Comparison of ENCODE assay signal across 1 mouse cellular context in the genomic region with DNA sequence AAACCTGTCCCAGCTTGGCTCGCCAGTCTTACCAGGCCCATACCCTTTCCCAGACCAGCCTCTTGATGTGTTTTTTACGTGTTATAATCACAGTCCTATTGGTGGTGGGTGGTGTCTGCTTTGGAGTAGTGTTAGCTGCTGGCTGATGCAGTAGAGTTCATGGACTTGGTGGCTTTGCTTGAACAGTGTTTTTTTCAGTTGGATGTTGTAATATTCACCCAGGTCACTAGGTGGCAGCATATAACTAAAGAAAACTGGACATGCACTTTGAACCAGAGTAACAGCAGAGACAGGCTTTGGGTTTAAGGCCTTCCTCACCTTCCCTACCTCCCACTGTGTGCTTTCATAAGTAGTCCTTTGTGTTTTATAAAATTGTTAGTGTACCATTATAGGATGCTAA.
TF ChIP-seq lines count a peak whose summit lies in the region.

No protein-coding gene starts in this region.

TF ChIP-seq in MEL, 35 proteins besides CTCF, POLR2A, EP300 and RAD21 (continued from another document):
- TF ChIP-seq MEF2A (IDR thresholded peaks at IDR 0.05; ENCODE audit: extremely low read depth, insufficient replicate concordance, low read depth, low read length, poor library complexity, severe bottlenecking) (no peak), ZMIZ1 (IDR thresholded peaks at IDR 0.05; ENCODE audit: low read depth, low read length) (no peak), SMC3 (IDR thresholded peaks at IDR 0.05; ENCODE audit: low read depth, low read length) (peak; percentile 67), TCF12 (IDR thresholded peaks at IDR 0.05; ENCODE audit: low read depth, low read length) (no peak), ZNF384 (IDR thresholded peaks at IDR 0.05; ENCODE audit: low read depth, low read length) (peak; percentile 74)
